Mouse (Mus musculus) retina, adult 2 months (tissue): ENCODE data around the gene Akr1e1.
"Not testable (repeated sequence)": the region's sequence is repeated elsewhere in the genome, so short reads cannot be mapped to it uniquely, and the experiment has no call there.

Experiments
- DNase-seq: peaks from one replicate; pipeline ENCODE4 v3.0.0-alpha.2; 2012; ENCODE audit warnings: low read depth, low spot score

Akr1e1 gene

GRCm38 (mm10) chr13:4608961-4609409 lies at the start of gene Akr1e1:
Akr1e1 (minus strand) TSS chr13:4609174.
- DNase-seq: peak; percentile 95

GRCm38 (mm10) chr13:4658346-4658745 lies 49.4 kb upstream of the Akr1e1 start:
- no peak for DNase-seq

GRCm38 (mm10) chr13:4656277-4657146 lies 47.5 kb upstream of the Akr1e1 start:
- no peak for DNase-seq

GRCm38 (mm10) chr13:4650190-4650589 lies 41.2 kb upstream of the Akr1e1 start:
- no peak for DNase-seq

- no peak for DNase-seq
These were observed 36.3 kb upstream of the Akr1e1 start for GRCm38 (mm10) chr13:4645248-4645647.

GRCm38 (mm10) chr13:4610902-4611301 lies 1.9 kb upstream of the Akr1e1 start:
- DNase-seq: peak; percentile 33

GRCm38 (mm10) chr13:4608530-4608929 lies 444 bp downstream of the Akr1e1 start:
- no peak for DNase-seq

- no peak for DNase-seq
These were observed 2.2 kb downstream of the Akr1e1 start for GRCm38 (mm10) chr13:4606821-4607220.

GRCm38 (mm10) chr13:4603431-4603830 lies 5.5 kb downstream of the Akr1e1 start:
- DNase-seq: not testable (repeated sequence)

- DNase-seq: no peak
These were observed 32.1 kb downstream of the Akr1e1 start for GRCm38 (mm10) chr13:4576921-4577320.

- DNase-seq: no peak
These were observed 35.1 kb downstream of the Akr1e1 start, which contains the start of gene Akr1c21 for GRCm38 (mm10) chr13:4573871-4574270. Akr1c21 (plus strand) TSS chr13:4574075.

- DNase-seq: no peak
These were observed 43.0 kb downstream of the Akr1e1 start for GRCm38 (mm10) chr13:4565996-4566395.

GRCm38 (mm10) chr13:4560500-4560899 lies 48.5 kb downstream of the Akr1e1 start:
- DNase-seq: no peak

- DNase-seq: no peak
These were observed 49.8 kb downstream of the Akr1e1 start for GRCm38 (mm10) chr13:4559143-4559542.
